Mouse (Mus musculus): ENCODE results near the gene Slit1.

DNA sequence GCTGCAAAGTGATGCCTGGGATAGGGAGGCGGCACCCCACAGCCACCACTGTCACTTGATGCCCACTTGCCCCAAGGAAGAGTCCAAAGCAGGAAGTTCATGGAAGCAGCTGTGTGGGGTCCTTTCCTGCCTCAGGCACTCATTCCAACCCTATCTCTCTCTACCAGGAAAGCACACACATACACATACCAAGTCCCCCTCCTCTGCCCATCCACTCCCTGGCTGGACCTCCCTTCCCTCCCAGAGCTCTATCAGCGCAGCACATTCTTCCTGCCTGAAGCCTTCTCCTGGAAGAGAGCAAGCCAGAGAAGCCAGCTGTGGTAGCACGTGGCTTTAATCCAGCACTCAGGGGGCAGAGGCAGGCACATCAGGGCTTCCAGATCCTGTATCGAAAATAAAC, 65.9 kb downstream of the Slit1 start:
- TF ChIP-seq POLR2A (IDR thresholded peaks at IDR 0.05; ENCODE audit: insufficient read depth, low read depth, low read length): no peak
- no peak for TF ChIP-seq CTCF (IDR thresholded peaks at IDR 0.05; ENCODE audit: insufficient read depth, low read depth, low read length)
